11 mouse cellular contexts compared by ENCODE assay signal in genomic region chr5:144446475-144447225, GRCm38 (mm10).
DNase-seq lines count a peak whose midpoint lies in the region; ATAC-seq and TF ChIP-seq lines count a peak whose summit lies in the region.
"Had no signal": no experiment of that assay in that cellular context is flagged by ENCODE, and none has a peak within 500 bp of the region (broad histone marks: within the 10 kb centered on the region; RNA-seq: fewer than 3 reads in every experiment).

No protein-coding gene starts in this region.

- no peak overlapping the region for H3K27ac ChIP-seq in hindbrain, embryonic 14.5 days
- no peak overlapping the region for H3K27ac ChIP-seq in hindbrain, embryonic 12.5 days
- no peak overlapping the region for H3K27ac ChIP-seq in midbrain, postnatal 0 days (ENCODE audit: low read depth, low read length)
- no peak overlapping the region for H3K27ac ChIP-seq in midbrain, embryonic 13.5 days
- H3K27ac ChIP-seq: heart, embryonic 15.5 days had no signal

- peak; percentile 66 for TF ChIP-seq CTCF in midbrain, postnatal 0 days (IDR thresholded peaks at IDR 0.05)

- ATAC-seq in hindbrain, embryonic 14.5 days (ENCODE audit: low FRiP score), result no peak
- no peak for ATAC-seq in hindbrain, embryonic 12.5 days (ENCODE audit: low FRiP score)
- no peak for ATAC-seq in midbrain, postnatal 0 days (ENCODE audit: low FRiP score)
- no peak for ATAC-seq in midbrain, embryonic 13.5 days
- no peak for ATAC-seq in erythroblast, adult 5-6 weeks (replicated peaks; ENCODE audit: low FRiP score, poor library complexity, severe bottlenecking)

- no peak overlapping the region for H3K9ac ChIP-seq in hindbrain, embryonic 14.5 days
- no peak overlapping the region for H3K9ac ChIP-seq in hindbrain, embryonic 12.5 days
- no peak overlapping the region for H3K9ac ChIP-seq in midbrain, postnatal 0 days (replicated peaks; ENCODE audit: low read length, poor library complexity, severe bottlenecking)
- no peak overlapping the region for H3K9ac ChIP-seq in midbrain, embryonic 13.5 days (replicated peaks)
- H3K9ac ChIP-seq: heart, embryonic 15.5 days had no signal

- H3K27me3 ChIP-seq in hindbrain, embryonic 14.5 days (ENCODE audit: control insufficient read depth, insufficient read depth, low read length), result no peaks in the 10 kb centered on the region
- H3K27me3 ChIP-seq in hindbrain, embryonic 12.5 days, result no peaks in the 10 kb centered on the region
- no peaks in the 10 kb centered on the region for H3K27me3 ChIP-seq in midbrain, postnatal 0 days (ENCODE audit: insufficient read depth, low read length)
- H3K27me3 ChIP-seq in midbrain, embryonic 13.5 days, result no peaks in the 10 kb centered on the region
- H3K27me3 ChIP-seq: heart, embryonic 15.5 days had no signal

- no peaks in the 10 kb centered on the region for H3K4me1 ChIP-seq in hindbrain, embryonic 14.5 days (replicated peaks; ENCODE audit: control insufficient read depth, insufficient read depth, low read length)
- no peaks in the 10 kb centered on the region for H3K4me1 ChIP-seq in hindbrain, embryonic 12.5 days
- H3K4me1 ChIP-seq in midbrain, postnatal 0 days (ENCODE audit: insufficient read depth, low read length), result no peaks in the 10 kb centered on the region
- H3K4me1 ChIP-seq in midbrain, embryonic 13.5 days (replicated peaks), result no peaks in the 10 kb centered on the region
- H3K4me1 ChIP-seq: heart, embryonic 15.5 days had no signal

- H3K9me3 ChIP-seq in hindbrain, embryonic 14.5 days (ENCODE audit: control insufficient read depth, low read length), result 0 out of 2 replicates have a peak, but pooled peaks cover 4% of the 10 kb centered on the region
- H3K9me3 ChIP-seq in hindbrain, embryonic 12.5 days (replicated peaks), result no peaks in the 10 kb centered on the region
- no peaks in the 10 kb centered on the region for H3K9me3 ChIP-seq in midbrain, postnatal 0 days (ENCODE audit: low read length)
- no peaks in the 10 kb centered on the region; the same call in 1 of the 2 replicates for H3K9me3 ChIP-seq in midbrain, embryonic 13.5 days
- H3K9me3 ChIP-seq: heart, embryonic 15.5 days had no signal

- H3K4me3 ChIP-seq in hindbrain, embryonic 14.5 days (replicated peaks; ENCODE audit: low read length), result no peak overlapping the region
- no peak overlapping the region for H3K4me3 ChIP-seq in hindbrain, embryonic 12.5 days
- no peak overlapping the region for H3K4me3 ChIP-seq in midbrain, postnatal 0 days (ENCODE audit: low read depth, low read length)
- no peak overlapping the region for H3K4me3 ChIP-seq in midbrain, embryonic 13.5 days (replicated peaks)
- H3K4me3 ChIP-seq: heart, embryonic 15.5 days had no signal

- DNase-seq in hindbrain, embryonic 14.5 days (ENCODE audit: low spot score), result peak; percentile 44
- peak; percentile 49 for DNase-seq in midbrain, postnatal 0 days (ENCODE audit: low spot score)
- DNase-seq in ZHBTc4 (ENCODE audit: low read depth, low spot score), result peak; percentile 50
- DNase-seq in right cerebral cortex, postnatal 10 days (ENCODE audit: low spot score in 2 of 2), result peak; percentile 28 to 35
- no peak for DNase-seq in thymus, postnatal 36 days
- DNase-seq: adrenal gland, adult 8-10 months; lung, postnatal 10 days had no signal

- 78% methylated on average over 10 of the region's 10 CpGs for WGBS in hindbrain, embryonic 14.5 days
- 86% methylated on average over 10 of the region's 10 CpGs for WGBS in hindbrain, embryonic 12.5 days
- WGBS in midbrain, postnatal 0 days, result 78% methylated on average over 10 of the region's 10 CpGs
- WGBS in midbrain, embryonic 13.5 days, result 82% methylated on average over 10 of the region's 10 CpGs

- no peaks in the 10 kb centered on the region for H3K36me3 ChIP-seq in hindbrain, embryonic 14.5 days (replicated peaks; ENCODE audit: control insufficient read depth, insufficient read depth)
- H3K36me3 ChIP-seq in hindbrain, embryonic 12.5 days, result no peaks in the 10 kb centered on the region
- H3K36me3 ChIP-seq in midbrain, postnatal 0 days (ENCODE audit: insufficient read depth, low read length), result no peaks in the 10 kb centered on the region
- H3K36me3 ChIP-seq in midbrain, embryonic 13.5 days, result no peaks in the 10 kb centered on the region
- H3K36me3 ChIP-seq: heart, embryonic 15.5 days had no signal

- no peak overlapping the region for H3K4me2 ChIP-seq in hindbrain, embryonic 14.5 days (replicated peaks)
- no peak overlapping the region for H3K4me2 ChIP-seq in hindbrain, embryonic 12.5 days (replicated peaks)
- H3K4me2 ChIP-seq in midbrain, postnatal 0 days (ENCODE audit: low read depth, low read length, poor library complexity, severe bottlenecking), result no peak overlapping the region
- no peak overlapping the region for H3K4me2 ChIP-seq in midbrain, embryonic 13.5 days (replicated peaks)
- H3K4me2 ChIP-seq: heart, embryonic 15.5 days had no signal

Comparison
In these comparisons a context has a peak if more than half of its experiments do, and no peak if none do; other contexts are left out.
1. DNase-seq: peak in hindbrain, embryonic 14.5 days (single experiment), midbrain, postnatal 0 days (single experiment), ZHBTc4 (single experiment) and right cerebral cortex, postnatal 10 days (2 of 2); none in thymus, postnatal 36 days (0 of 2).